Mouse (Mus musculus) cerebellum, adult 2 months (tissue): ENCODE measurements around the gene Nnmt. TPM values are rescaled to one million over a fixed set of nuclear protein-coding genes. Genes with fewer than 3 reads are reported as not detected.

Experiments
- DNase-seq, 2 experiments: peaks; one replicate each; pipeline ENCODE4 v3.0.0; 2021
- H3K27ac ChIP-seq: fragments of 200-500 bp; 2 replicates; pipeline ENCODE4 v1.5.1; 2012; ENCODE audit warnings: low read length, control low read depth, inconsistent platforms; ENCODE audit not compliant: insufficient read depth
- H3K27me3 ChIP-seq: fragments of 200-500 bp; 2 replicates; pipeline ENCODE4 v1.6.1; 2012; ENCODE audit warnings: inconsistent platforms, mild to moderate bottlenecking, low read length, moderate library complexity; ENCODE audit not compliant: control insufficient read depth, insufficient read depth
- H3K4me1 ChIP-seq: fragments of 200-500 bp; 2 replicates; pipeline ENCODE4 v1.6.1; 2011; ENCODE audit warnings: low read length; ENCODE audit not compliant: control insufficient read depth, insufficient read depth
- H3K4me3 ChIP-seq: fragments of 200-500 bp; replicated peaks from 2 replicates; pipeline ENCODE3; 2011; ENCODE audit warnings: mild to moderate bottlenecking, low read depth, low read length, control low read depth; ENCODE audit not compliant: insufficient read depth
- CTCF ChIP-seq: fragments of 200-500 bp; IDR thresholded peaks from 2 replicates; pipeline ENCODE4 v1.5.1; 2011; ENCODE audit warnings: low read depth, mild to moderate bottlenecking, control low read depth, low read length, moderate library complexity, borderline replicate concordance; ENCODE audit not compliant: insufficient read depth
- POLR2A ChIP-seq: fragments of 200-500 bp; IDR thresholded peaks from 2 replicates; pipeline ENCODE4 v1.6.1; 2011; ENCODE audit warnings: low read length, control low read depth, borderline replicate concordance; ENCODE audit not compliant: insufficient read depth
- WGBS: fragments of 180-500 bp; shearing (Covaris S2); methylation state at CpG from one replicate; pipeline ENCODE4 v1.1.7; 2018; 5-methylcytosine and 5-hydroxymethylcytosine counted together
- polyA plus RNA-seq: library from polyadenylated mRNA; depleted of rRNA; stranded (reverse); fragments of >200 nt; gene quantifications from 2 replicates; pipeline ENCODE4 v1.2.3, GENCODE M21; 2012; rRNA removed

Gene Nnmt
- polyA plus RNA-seq: 0.10 and 0.14 TPM in 2 replicates

DNA sequence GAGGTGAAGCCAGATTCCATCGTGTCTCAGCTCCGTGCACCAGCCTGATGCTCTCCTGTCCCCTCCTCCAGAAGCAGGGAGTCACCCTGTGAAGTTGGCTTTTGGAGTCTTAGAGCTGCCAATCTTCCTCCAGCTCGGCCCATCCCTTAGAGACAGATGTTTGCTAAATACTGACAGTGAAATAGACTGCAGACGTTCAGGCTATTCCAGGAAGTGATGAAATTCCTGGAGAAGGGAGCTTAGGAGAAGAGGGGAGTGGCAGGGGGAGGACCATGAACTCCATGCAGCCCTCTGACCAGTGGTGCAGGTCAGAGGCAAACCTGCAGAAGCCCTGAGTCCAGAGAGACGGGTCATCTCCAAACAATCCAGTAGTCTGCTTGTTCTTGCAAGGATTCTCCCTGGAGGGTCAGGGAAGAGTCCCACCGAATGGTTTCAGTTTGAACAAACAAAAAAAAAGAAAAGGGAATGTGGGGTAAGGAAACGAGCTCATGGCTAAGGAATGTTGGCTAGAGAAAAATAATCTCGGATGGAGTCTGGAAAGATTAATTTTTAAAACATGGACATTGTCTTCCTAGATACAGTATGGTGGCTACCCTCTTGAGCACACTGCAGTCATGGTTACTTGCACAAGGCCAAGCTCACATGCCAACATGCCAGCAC is at the start of gene Nnmt:
Gene Nnmt, minus strand, starts transcription at position 215 of the 660 bp plus-strand sequence.
- H3K4me1 ChIP-seq: no peaks in the 10 kb centered on the region
- DNase-seq: no peak
- H3K27me3 ChIP-seq: no peaks in the 10 kb centered on the region
- H3K4me3 ChIP-seq: no peak within 1 kb of the TSS
- 49% methylated on average over 8 of the region's 8 CpGs for WGBS
- no peak within 1 kb of the TSS for H3K27ac ChIP-seq
- TF ChIP-seq CTCF (no peak), POLR2A (no peak)

- H3K4me3 ChIP-seq: no peak overlapping the region
- no peak overlapping the region for H3K27ac ChIP-seq
- no peak for DNase-seq
- no peak for TF ChIP-seq POLR2A
- no peak for TF ChIP-seq CTCF
- peaks cover 8% of the 10 kb centered on the region for H3K4me1 ChIP-seq
- WGBS: 20% methylated on average over 8 of the region's 8 CpGs
- no peaks in the 10 kb centered on the region for H3K27me3 ChIP-seq
These were observed 49.8 kb upstream of the Nnmt start for GRCm38 (mm10) chr9:48654730-48655129.

DNA sequence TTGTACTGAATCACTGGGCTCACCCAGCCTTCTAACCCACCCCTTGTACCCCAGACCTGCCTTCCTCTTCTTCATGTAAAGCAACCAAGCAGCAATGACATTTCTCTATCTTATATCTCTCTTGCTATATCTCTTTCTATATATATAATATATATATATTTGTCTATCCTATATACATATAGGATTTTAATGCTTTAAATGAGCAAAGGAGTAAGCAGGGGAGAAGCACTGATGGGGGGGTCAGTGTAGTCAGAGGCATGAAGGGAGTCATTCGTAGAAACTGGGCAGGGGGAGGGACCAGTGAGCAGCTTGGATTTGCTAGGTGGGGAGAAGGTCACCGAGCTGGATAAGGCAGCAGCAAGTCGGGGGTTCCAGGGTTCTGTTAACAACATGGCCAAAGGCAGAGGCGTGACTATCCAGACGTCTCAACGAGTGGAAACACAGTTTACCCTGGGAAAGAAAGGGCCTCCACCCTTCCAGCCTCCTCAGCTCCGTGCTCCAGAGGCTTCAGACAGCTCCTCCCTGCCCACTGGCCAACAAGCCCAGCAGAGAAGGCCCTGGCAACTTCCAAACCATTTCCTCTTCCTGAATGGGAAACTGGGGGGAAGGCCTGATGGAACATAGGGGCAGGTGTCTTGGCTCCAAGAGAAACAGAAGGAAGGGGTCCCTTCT is 48.6 kb upstream of the Nnmt start:
- H3K4me1 ChIP-seq: peaks cover 8% of the 10 kb centered on the region
- WGBS: 72% methylated on average over 7 of the region's 7 CpGs
- H3K4me3 ChIP-seq: no peak overlapping the region
- no peak overlapping the region for H3K27ac ChIP-seq
- TF ChIP-seq POLR2A (no peak), CTCF (no peak)
- H3K27me3 ChIP-seq: no peaks in the 10 kb centered on the region
- no peak for DNase-seq

- H3K27me3 ChIP-seq: no peaks in the 10 kb centered on the region
- H3K27ac ChIP-seq: no peak overlapping the region
- 78% methylated on average over 4 of the region's 4 CpGs for WGBS
- H3K4me3 ChIP-seq: no peak overlapping the region
- TF ChIP-seq CTCF (no peak), POLR2A (no peak)
- DNase-seq: no peak
- H3K4me1 ChIP-seq: peaks cover 8% of the 10 kb centered on the region
These were observed 47.1 kb upstream of the Nnmt start for GRCm38 (mm10) chr9:48652026-48652425.

GRCm38 (mm10) chr9:48650846-48651245 is 45.9 kb upstream of the Nnmt start:
- no peak for DNase-seq
- H3K27ac ChIP-seq: no peak overlapping the region
- H3K4me3 ChIP-seq: no peak overlapping the region
- no peaks in the 10 kb centered on the region for H3K27me3 ChIP-seq
- peaks cover 8% of the 10 kb centered on the region for H3K4me1 ChIP-seq
- 91% methylated on average over 2 of the region's 2 CpGs for WGBS
- TF ChIP-seq POLR2A (no peak), CTCF (no peak)

DNA sequence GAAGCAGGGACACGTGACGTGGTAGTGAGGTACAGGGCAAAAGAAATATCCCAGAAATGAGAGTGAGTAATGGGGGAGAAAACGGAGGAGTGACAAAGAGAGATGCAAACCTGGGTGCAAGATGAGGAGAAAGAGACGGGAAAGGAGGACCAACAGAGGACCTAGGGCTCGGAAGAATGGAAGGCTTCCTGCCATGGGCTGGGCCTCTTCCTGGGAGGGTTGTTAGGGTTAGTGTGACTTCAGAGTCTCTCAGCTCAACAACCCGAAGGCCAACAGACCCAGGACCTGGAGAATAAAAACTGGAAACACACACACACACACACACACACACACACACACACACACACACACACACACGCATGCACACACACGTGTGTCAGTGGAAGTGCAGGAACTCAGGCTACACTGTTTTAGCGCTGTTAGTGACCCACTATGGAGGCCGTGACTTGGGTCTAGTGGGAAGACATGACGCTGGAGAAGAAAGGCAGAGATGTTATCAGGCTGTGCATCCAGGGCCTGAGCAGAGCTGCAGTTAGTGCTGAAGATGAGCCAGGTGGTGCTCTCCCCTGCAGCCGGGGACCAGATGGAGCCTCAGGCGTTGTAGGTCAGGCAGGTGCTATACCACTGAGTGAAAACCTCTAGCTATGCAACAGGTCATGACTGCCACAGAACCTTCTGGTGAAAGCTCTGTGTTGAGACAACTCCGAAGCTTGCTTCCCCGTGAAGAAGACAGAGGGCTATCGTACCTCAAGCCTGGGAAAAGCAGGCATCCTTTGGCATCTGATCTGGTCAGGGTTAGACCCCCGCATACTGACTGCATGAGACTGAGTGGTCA is 45.1 kb upstream of the Nnmt start:
- Histone ChIP-seq H3K27me3 (no peaks in the 10 kb centered on the region), H3K4me1 (peaks cover 8% of the 10 kb centered on the region), H3K27ac (no peak overlapping the region), H3K4me3 (no peak overlapping the region)
- WGBS: 58% methylated on average over 17 of the region's 17 CpGs
- TF ChIP-seq CTCF (peak; percentile 35; the same call in 1 of the 2 replicates), POLR2A (no peak)
- DNase-seq: peak; percentile 63 to 75

DNA sequence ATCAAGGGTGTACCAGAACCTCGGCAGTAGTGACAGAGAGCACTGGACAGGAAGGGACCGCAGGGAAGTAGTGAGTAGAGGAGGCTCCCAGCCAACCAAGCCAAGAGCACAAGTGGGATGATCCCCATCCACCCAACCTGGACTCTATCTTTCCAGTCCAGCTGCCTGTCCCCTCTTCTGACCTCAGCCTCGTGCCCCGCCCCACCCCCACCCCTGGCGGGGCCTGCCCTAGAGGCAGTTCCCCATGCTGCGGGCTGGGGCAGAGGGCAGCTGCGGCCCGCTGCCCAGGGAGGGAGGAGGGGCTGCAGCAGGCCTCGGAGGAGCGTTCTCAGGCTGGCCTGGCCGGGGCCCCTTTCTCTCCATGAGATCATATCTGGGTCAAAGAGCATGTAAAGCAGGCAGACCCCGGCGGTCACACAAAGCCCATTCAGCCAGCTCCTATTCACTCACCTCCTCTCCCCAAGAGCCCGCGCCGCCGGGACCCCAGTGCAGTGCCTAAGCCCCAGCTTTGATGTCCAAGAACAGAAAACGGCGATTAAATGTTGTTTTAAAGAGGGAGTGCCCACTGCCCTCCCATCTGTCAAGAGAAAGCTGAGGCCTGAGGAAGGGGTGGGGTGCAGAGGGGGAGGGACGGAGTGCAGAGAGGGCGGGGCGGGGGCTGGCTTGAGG is 44.3 kb upstream of the Nnmt start:
- TF ChIP-seq POLR2A: no peak
- TF ChIP-seq CTCF: no peak
- peaks cover 8% of the 10 kb centered on the region for H3K4me1 ChIP-seq
- H3K27ac ChIP-seq: no peak overlapping the region
- peak in 1 of 2 experiments; percentile 20 for DNase-seq
- WGBS: 26% methylated on average over 21 of the region's 22 CpGs
- no peak overlapping the region for H3K4me3 ChIP-seq
- no peaks in the 10 kb centered on the region for H3K27me3 ChIP-seq
